Mouse (Mus musculus): ENCODE data around the gene 1110032A03Rik. TPM values are rescaled to one million over a fixed set of nuclear protein-coding genes. Genes with fewer than 3 reads are reported as not detected.

Gene 1110032A03Rik
- total RNA-seq (2014; fragmentation: Nextera tagmentation) (19.9 and 22.7 TPM in 2 replicates), total RNA-seq (2017) (11.2 and 16.3 TPM in 2 replicates)

- peak; percentile 68 for ATAC-seq (replicated peaks; ENCODE audit: poor library complexity, severe bottlenecking)
Measured at GRCm38 (mm10) chr9:50774991-50775612, at the start of gene 1110032A03Rik, which contains the start of gene Alg9. Gene 1110032A03Rik, minus strand, starts transcription at chr9:50775520. Gene Alg9, plus strand, starts transcription at chr9:50775019.

GRCm38 (mm10) chr9:50823779-50824453 is 48.6 kb upstream of the 1110032A03Rik start:
- no peak for ATAC-seq (replicated peaks; ENCODE audit: poor library complexity, severe bottlenecking)

DNA sequence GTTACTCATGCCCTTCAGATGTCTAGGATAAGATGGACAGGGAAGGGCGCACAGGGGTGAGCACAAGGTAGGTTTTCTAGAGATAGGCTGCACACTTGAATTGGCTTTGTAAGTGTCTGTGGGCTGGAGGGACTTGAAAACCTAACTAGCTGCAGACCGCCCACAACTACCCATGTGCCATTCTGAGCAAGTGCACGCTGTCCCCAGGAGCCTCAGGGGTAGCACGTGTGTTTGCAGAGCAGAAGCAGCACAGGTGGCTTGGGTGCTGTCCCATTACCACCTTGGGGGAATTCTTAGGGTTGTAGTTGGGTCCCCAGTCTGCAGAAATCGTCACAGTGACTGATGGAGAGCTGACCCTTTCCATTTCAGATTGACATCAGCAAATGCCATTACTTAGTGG is 46.9 kb upstream of the 1110032A03Rik start:
- ATAC-seq (replicated peaks; ENCODE audit: poor library complexity, severe bottlenecking) = no peak

GRCm38 (mm10) chr9:50821651-50822050 is 46.3 kb upstream of the 1110032A03Rik start:
- no peak for ATAC-seq (replicated peaks; ENCODE audit: poor library complexity, severe bottlenecking)

GRCm38 (mm10) chr9:50819716-50820115 is 44.4 kb upstream of the 1110032A03Rik start:
- no peak for ATAC-seq (replicated peaks; ENCODE audit: poor library complexity, severe bottlenecking)

GRCm38 (mm10) chr9:50818050-50818449 is 42.7 kb upstream of the 1110032A03Rik start:
- peak; percentile 52 for ATAC-seq (replicated peaks; ENCODE audit: poor library complexity, severe bottlenecking)

GRCm38 (mm10) chr9:50816512-50816911 is 41.2 kb upstream of the 1110032A03Rik start:
- no peak for ATAC-seq (replicated peaks; ENCODE audit: poor library complexity, severe bottlenecking)

- ATAC-seq (replicated peaks; ENCODE audit: poor library complexity, severe bottlenecking) = no peak
Measured at GRCm38 (mm10) chr9:50815666-50816065, 40.3 kb upstream of the 1110032A03Rik start.

- ATAC-seq (replicated peaks; ENCODE audit: poor library complexity, severe bottlenecking) = no peak
Measured at GRCm38 (mm10) chr9:50813796-50814195, 38.5 kb upstream of the 1110032A03Rik start.

- ATAC-seq (replicated peaks; ENCODE audit: poor library complexity, severe bottlenecking) = no peak
Measured at GRCm38 (mm10) chr9:50811746-50812145, 36.4 kb upstream of the 1110032A03Rik start.

DNA sequence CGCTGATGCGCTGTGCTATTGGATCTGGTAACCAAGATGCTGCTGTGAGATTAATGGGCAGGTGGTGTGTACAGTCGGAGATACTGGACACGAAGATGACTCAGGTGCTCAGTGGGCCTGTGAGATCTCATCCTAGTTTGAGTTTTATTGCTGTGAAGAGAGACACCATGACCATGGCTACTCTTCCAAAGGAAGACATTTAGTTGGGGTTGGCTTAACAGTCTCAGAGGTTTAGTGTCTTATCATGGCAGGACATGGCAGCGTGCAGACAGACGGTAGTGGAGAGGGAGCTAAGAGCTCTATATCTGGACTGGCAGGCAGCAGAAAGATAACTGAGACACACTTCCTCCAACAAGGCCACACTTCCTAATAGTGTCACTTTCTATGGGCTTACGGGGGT is 35.9 kb upstream of the 1110032A03Rik start:
- no peak for ATAC-seq (replicated peaks; ENCODE audit: poor library complexity, severe bottlenecking)

DNA sequence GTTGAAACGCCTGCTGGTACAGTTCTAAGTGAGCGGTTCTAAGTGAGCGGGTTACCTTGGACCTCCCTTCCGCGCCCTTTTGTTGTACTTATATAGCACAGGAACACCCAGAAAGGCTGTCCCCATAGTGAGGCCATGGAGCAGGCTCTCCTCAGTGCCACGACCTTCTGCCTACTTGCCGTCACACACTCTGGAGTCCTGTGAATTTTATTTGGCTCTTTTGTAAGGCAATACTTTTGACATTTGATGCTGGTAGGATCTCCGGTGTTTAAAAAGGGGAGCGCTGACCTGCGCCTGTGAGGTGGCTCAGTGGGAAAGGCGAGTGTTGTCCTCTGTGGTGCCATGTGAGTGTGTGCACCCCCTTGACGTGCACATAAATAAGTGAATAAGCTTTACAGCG is 33.8 kb upstream of the 1110032A03Rik start:
- ATAC-seq (replicated peaks; ENCODE audit: poor library complexity, severe bottlenecking) = no peak

DNA sequence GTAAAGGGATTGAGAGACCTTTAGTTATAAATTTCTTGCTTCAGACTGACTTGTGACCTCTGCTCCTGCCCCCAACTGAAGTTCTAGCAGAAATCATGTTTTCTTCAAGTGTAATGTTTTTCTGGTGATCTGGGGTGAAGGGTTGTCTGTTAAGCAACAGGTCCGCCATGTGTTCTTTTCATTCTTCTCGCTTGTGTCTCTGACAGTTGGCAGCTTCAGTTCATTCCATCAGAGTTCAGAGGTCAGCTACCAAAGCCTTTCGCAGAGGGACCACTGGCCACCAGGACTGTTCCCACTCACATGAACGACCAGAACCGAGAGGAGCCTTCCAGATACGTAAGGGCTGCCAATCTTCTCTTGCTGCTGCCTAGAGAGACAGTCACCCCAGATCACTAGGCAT is 33.2 kb upstream of the 1110032A03Rik start:
- ATAC-seq (replicated peaks; ENCODE audit: poor library complexity, severe bottlenecking) = no peak

DNA sequence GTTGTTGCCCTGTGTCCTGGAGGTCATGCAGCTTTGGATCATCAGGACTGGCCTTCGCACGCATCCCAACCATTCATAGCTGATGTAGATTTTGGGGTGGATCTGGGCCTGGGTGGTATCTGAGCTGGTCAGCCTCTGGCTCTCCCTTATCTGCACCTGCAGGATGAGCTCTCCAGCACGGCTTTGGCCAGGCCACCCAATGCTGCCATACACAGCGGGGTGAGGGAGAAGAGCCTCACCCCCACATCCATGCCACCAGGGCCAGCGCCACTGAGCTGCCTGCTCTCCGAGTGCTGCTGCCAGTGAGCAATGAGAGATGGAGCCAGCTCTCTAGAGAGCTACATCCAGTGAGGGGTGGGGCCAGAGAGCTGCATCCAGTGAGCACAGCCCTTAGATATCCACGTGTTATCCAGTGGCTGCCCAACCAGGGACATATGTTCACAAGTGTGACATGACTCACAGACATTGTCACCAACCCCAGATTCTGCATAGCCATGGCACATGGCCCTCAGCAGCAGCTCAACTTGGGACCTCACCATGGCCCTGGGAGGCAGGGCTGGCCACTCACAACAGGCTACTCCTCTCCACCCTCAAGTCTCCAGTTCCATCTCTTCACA is 27.8 kb upstream of the 1110032A03Rik start:
- ATAC-seq (replicated peaks; ENCODE audit: poor library complexity, severe bottlenecking) = no peak

- ATAC-seq (replicated peaks; ENCODE audit: poor library complexity, severe bottlenecking) = peak; percentile 75
Measured at GRCm38 (mm10) chr9:50800985-50801384, 25.7 kb upstream of the 1110032A03Rik start.

GRCm38 (mm10) chr9:50798368-50798767 is 23.0 kb upstream of the 1110032A03Rik start:
- peak; percentile 93 for ATAC-seq (replicated peaks; ENCODE audit: poor library complexity, severe bottlenecking)

GRCm38 (mm10) chr9:50797641-50798040 is 22.3 kb upstream of the 1110032A03Rik start:
- no peak for ATAC-seq (replicated peaks; ENCODE audit: poor library complexity, severe bottlenecking)

DNA sequence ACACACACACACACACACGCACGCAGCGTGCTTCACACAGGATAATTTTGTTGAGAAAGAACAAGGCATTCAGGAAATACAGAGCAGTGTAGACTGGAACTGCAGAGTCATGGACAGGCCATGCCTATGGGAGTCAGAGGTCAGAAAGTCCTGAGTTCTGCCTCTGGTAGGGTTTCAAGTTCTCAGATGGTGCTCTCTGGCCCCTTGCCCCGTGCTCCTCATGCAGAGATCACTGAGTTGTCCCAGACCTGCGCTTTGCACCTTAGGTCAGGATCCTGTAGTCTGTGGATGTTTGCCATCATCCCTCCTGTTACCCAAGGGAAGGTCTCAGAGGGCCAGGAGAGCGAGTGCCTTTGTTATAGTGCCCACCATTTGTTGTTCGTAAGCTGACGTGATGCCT is 21.5 kb upstream of the 1110032A03Rik start:
- no peak for ATAC-seq (replicated peaks; ENCODE audit: poor library complexity, severe bottlenecking)

- no peak for ATAC-seq (replicated peaks; ENCODE audit: poor library complexity, severe bottlenecking)
Measured at GRCm38 (mm10) chr9:50795266-50795665, 19.9 kb upstream of the 1110032A03Rik start.

GRCm38 (mm10) chr9:50782155-50782554 is 6.8 kb upstream of the 1110032A03Rik start:
- ATAC-seq (replicated peaks; ENCODE audit: poor library complexity, severe bottlenecking) = peak; percentile 82

DNA sequence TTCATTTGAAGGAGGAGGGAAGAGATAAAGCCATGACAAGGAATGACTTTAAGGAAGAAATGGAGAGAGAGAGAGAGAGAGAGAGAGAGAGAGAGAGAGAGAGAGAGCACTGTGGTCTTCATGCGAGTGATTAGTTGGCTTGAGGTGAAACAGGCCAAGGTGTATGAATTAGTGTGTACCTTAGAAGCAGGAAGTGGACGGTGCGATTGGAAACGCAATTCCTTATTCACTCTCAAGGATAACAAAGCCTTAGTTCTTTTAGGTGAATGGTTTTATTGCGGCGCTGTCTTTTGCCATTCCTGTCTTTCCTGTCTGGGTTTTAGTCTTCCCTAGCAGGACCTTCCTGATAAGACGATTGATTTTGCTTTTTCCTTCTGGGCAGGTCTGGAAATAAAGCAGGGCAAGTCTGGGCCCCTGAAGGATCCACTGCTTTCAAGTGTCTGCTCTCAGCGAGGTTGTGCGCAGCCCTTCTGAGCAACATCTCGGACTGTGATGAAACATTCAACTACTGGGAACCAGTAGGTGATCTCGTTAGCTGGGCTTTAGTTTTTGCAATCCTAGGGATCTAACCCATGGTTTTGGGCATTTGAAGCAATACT is 941 bp upstream of the 1110032A03Rik start:
- ATAC-seq (replicated peaks; ENCODE audit: poor library complexity, severe bottlenecking) = no peak
